Mouse (Mus musculus) embryonic facial prominence, embryonic 11.5 days (tissue): ENCODE measurements around the gene Olfr1220. TPM values are rescaled to one million over a fixed set of nuclear protein-coding genes. Genes with fewer than 3 reads are reported as not detected.

Experiments used
- ATAC-seq: fragments of 200-750 bp; cut with Nextera tagmentation; replicated peaks from 2 replicates; pipeline ENCODE4 v1.8.0; 2017; ENCODE audit warnings: low read depth; ENCODE audit not compliant: insufficient number of reproducible peaks, low FRiP score, low TSS enrichment
- DNase-seq: peaks from one replicate; pipeline ENCODE4 v3.0.0-alpha.2; 2015; ENCODE audit warnings: low spot score
- H3K27ac ChIP-seq: fragments of 300-500 bp; sonication (generic); replicated peaks from 2 replicates; pipeline ENCODE4 v1.5.1; 2014; ENCODE audit warnings: mild to moderate bottlenecking, low read depth, low read length, control low read depth
- H3K27me3 ChIP-seq: fragments of 300-500 bp; sonication (generic); 2 replicates; pipeline ENCODE4 v1.6.1; 2014; ENCODE audit warnings: mild to moderate bottlenecking, low read length, moderate library complexity, mixed read lengths; ENCODE audit not compliant: control insufficient read depth, insufficient read depth
- H3K36me3 ChIP-seq: fragments of 300-500 bp; sonication (generic); replicated peaks from 2 replicates; pipeline ENCODE4 v1.6.1; 2014; ENCODE audit warnings: low read depth, mild to moderate bottlenecking, low read length, moderate library complexity, mixed read lengths; ENCODE audit not compliant: control insufficient read depth, insufficient read depth
- H3K4me1 ChIP-seq: fragments of 300-500 bp; sonication (generic); 2 replicates; pipeline ENCODE4 v1.6.1; 2014; ENCODE audit warnings: low read length, mixed read lengths; ENCODE audit not compliant: control insufficient read depth, insufficient read depth
- H3K4me2 ChIP-seq: fragments of 300-500 bp; sonication (generic); 2 replicates; pipeline ENCODE4 v1.6.1; 2014; ENCODE audit warnings: low read depth, mild to moderate bottlenecking, control low read depth, low read length, moderate library complexity
- H3K4me3 ChIP-seq: fragments of 300-500 bp; sonication (generic); 2 replicates; pipeline ENCODE4 v1.5.1; 2014; ENCODE audit warnings: low read depth, low read length, control low read depth
- H3K9ac ChIP-seq: fragments of 300-500 bp; sonication (generic); replicated peaks from 2 replicates; pipeline ENCODE4 v1.6.1; 2014; ENCODE audit warnings: mild to moderate bottlenecking, control low read depth, low read length
- H3K9me3 ChIP-seq: fragments of 300-500 bp; sonication (generic); replicated peaks from 2 replicates; pipeline ENCODE4 v1.6.1; 2016; ENCODE audit warnings: mild to moderate bottlenecking, low read length, inconsistent platforms, mixed read lengths; ENCODE audit not compliant: control insufficient read depth
- polyA plus RNA-seq: library from polyadenylated mRNA; unstranded; fragments of >200 nt; fragmentation: Nextera tagmentation; extraction: Ambion mirVana; gene quantifications from 2 replicates; pipeline ENCODE4 v1.2.1, GENCODE M21; 2014

Gene Olfr1220
- polyA plus RNA-seq, 1 experiment from 2014 or later = not detected

DNA sequence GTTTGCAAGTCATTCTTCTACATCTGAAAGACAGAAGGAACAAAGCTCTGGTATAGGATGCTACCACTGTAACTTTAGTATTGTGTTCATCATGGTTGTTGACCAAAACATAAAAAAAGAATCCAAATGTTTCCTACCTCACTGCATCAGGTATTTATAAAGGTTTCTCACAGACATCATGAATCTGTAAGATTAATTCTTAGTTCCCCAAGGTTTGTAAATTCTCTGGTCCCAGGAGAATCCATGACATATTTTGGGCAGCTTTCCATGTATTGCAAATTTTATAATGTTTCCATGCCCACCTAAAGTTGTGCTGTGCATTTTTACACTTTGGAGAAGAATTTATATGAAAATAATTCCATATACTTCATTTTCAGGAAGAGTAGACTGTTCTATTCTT, 45.5 kb downstream of the Olfr1220 start, which contains the start of gene Olfr1218:
TSS of gene Olfr1218 (minus strand) at position 101 of the 400 bp plus-strand sequence.
- no peak within 1 kb of the TSS for H3K27ac ChIP-seq
- DNase-seq (no peak), ATAC-seq (no peak)
- H3K9me3 ChIP-seq = no peaks in the 10 kb centered on the region
- no peak within 1 kb of the TSS for H3K9ac ChIP-seq
- no peaks in the 10 kb centered on the region for H3K4me1 ChIP-seq
- no peaks in the 10 kb centered on the region for H3K27me3 ChIP-seq
- H3K4me2 ChIP-seq = no peak within 1 kb of the TSS
- H3K36me3 ChIP-seq = no peaks in the 10 kb centered on the region
- no peak within 1 kb of the TSS for H3K4me3 ChIP-seq

Other genes with a start within 250 kb of the Olfr1220 start
- gene Olfr1206, start 243.6 kb downstream of the Olfr1220 start, polyA plus RNA-seq = not detected in 2 replicates
- not detected in 2 replicates for gene Olfr1208, start 204.5 kb downstream of the Olfr1220 start, polyA plus RNA-seq
- not detected in 2 replicates for gene Olfr1209, start 191.7 kb downstream of the Olfr1220 start, polyA plus RNA-seq
- not detected in 2 replicates for gene Olfr1211, start 168.7 kb downstream of the Olfr1220 start, polyA plus RNA-seq
- gene Olfr1212, start 152.9 kb downstream of the Olfr1220 start, polyA plus RNA-seq = not detected in 2 replicates
- gene Gm13762, start 126.6 kb downstream of the Olfr1220 start, polyA plus RNA-seq = not detected in 2 replicates
- gene Olfr1214, start 114.2 kb downstream of the Olfr1220 start, polyA plus RNA-seq = not detected in 2 replicates
- not detected in 2 replicates for gene Olfr1215, start 99.9 kb downstream of the Olfr1220 start, polyA plus RNA-seq
- not detected in 2 replicates for gene Olfr1216, start 88.5 kb downstream of the Olfr1220 start, polyA plus RNA-seq
- gene Olfr1217, start 74.8 kb downstream of the Olfr1220 start, polyA plus RNA-seq = not detected in 2 replicates
- gene Olfr1218, start 45.6 kb downstream of the Olfr1220 start, polyA plus RNA-seq = not detected in 2 replicates
- gene Olfr1219, start 23.3 kb downstream of the Olfr1220 start, polyA plus RNA-seq = not detected in 2 replicates
- gene Olfr1221, start 10.4 kb upstream of the Olfr1220 start, polyA plus RNA-seq = not detected in 2 replicates
- not detected in 2 replicates for gene Olfr1222, start 26.2 kb upstream of the Olfr1220 start, polyA plus RNA-seq
- not detected in 2 replicates for gene Olfr1223, start 44.7 kb upstream of the Olfr1220 start, polyA plus RNA-seq
- gene Olfr1224-ps1, start 57.3 kb upstream of the Olfr1220 start, polyA plus RNA-seq = not detected in 2 replicates
- not detected in 2 replicates for gene Olfr1225, start 67.8 kb upstream of the Olfr1220 start, polyA plus RNA-seq
- gene Olfr1226, start 93.2 kb upstream of the Olfr1220 start, polyA plus RNA-seq = not detected in 2 replicates
- gene Olfr1228, start 147.2 kb upstream of the Olfr1220 start, polyA plus RNA-seq = not detected in 2 replicates
- not detected in 2 replicates for gene Olfr1229, start 181.2 kb upstream of the Olfr1220 start, polyA plus RNA-seq
- not detected in 2 replicates for gene Olfr1230, start 190.4 kb upstream of the Olfr1220 start, polyA plus RNA-seq
- gene Olfr1231, start 200.2 kb upstream of the Olfr1220 start, polyA plus RNA-seq = not detected in 2 replicates
- gene Olfr1232, start 222.8 kb upstream of the Olfr1220 start, polyA plus RNA-seq = not detected in 2 replicates
- not detected in 2 replicates for gene Olfr1233, start 235.6 kb upstream of the Olfr1220 start, polyA plus RNA-seq